Mouse (Mus musculus) stomach, postnatal 0 days (tissue): Measurements from ENCODE around the gene Stx11. TPM values are rescaled to one million over a fixed set of nuclear protein-coding genes. Genes with fewer than 3 reads are reported as not detected.

Experiments
- ATAC-seq: fragments of 200-750 bp; cut with Nextera tagmentation; 2 replicates; pipeline ENCODE4 v1.8.0; 2017; ENCODE audit not compliant: low FRiP score, low TSS enrichment
- DNase-seq: peaks from one replicate; pipeline ENCODE4 v3.0.0-alpha.2; 2016; ENCODE audit warnings: low spot score
- H3K27ac ChIP-seq: fragments of 300-500 bp; sonication (generic); replicated peaks from 2 replicates; pipeline ENCODE4 v1.5.1; 2014; ENCODE audit warnings: mild to moderate bottlenecking, control low read depth
- H3K27me3 ChIP-seq: fragments of 300-500 bp; sonication (generic); 2 replicates; pipeline ENCODE4 v1.6.1; 2014; ENCODE audit warnings: low read length; ENCODE audit not compliant: control insufficient read depth, insufficient read depth
- H3K36me3 ChIP-seq: fragments of 300-500 bp; sonication (generic); 2 replicates; pipeline ENCODE4 v1.6.1; 2014; ENCODE audit warnings: low read length, mixed read lengths; ENCODE audit not compliant: control insufficient read depth, insufficient read depth
- H3K4me1 ChIP-seq: fragments of 300-500 bp; sonication (generic); replicated peaks from 2 replicates; pipeline ENCODE4 v1.6.1; 2014; ENCODE audit warnings: antibody characterized with exemption; ENCODE audit not compliant: control insufficient read depth, insufficient read depth
- H3K4me2 ChIP-seq: fragments of 300-500 bp; sonication (generic); replicated peaks from 2 replicates; pipeline ENCODE4 v1.6.1; 2014; ENCODE audit warnings: low read depth, mild to moderate bottlenecking, control low read depth, moderate library complexity
- H3K4me3 ChIP-seq: fragments of 300-500 bp; sonication (generic); 2 replicates; pipeline ENCODE4 v1.5.1; 2014; ENCODE audit warnings: low read depth, low read length, control low read depth
- H3K9ac ChIP-seq: fragments of 300-500 bp; sonication (generic); 2 replicates; pipeline ENCODE4 v1.6.1; 2014; ENCODE audit warnings: mild to moderate bottlenecking, low read length, control low read depth, mixed read lengths
- H3K9me3 ChIP-seq: fragments of 300-500 bp; sonication (generic); 2 replicates; pipeline ENCODE4 v1.6.1; 2016; ENCODE audit warnings: low read length; ENCODE audit not compliant: control insufficient read depth
- CTCF ChIP-seq: IDR thresholded peaks from 2 replicates; pipeline ENCODE4 v1.5.1; 2016; ENCODE audit warnings: antibody characterized with exemption, low read depth, mild to moderate bottlenecking, moderate library complexity
- EP300 ChIP-seq: optimal IDR thresholded peaks from 2 replicates; pipeline ENCODE3; 2016; ENCODE audit warnings: antibody characterized with exemption
- WGBS: fragments of 180-500 bp; shearing (Covaris S2); extraction: QIAGEN DNeasy Blood & Tissue Kit; methylation state at CpG from one replicate; pipeline ENCODE4 v1.1.7; 2014; 5-methylcytosine and 5-hydroxymethylcytosine counted together
- polyA plus RNA-seq: library from polyadenylated mRNA; unstranded; fragments of >200 nt; fragmentation: Nextera tagmentation; extraction: Ambion mirVana; gene quantifications from 2 replicates; pipeline ENCODE4 v1.2.1, GENCODE M21; 2015

Stx11 gene
- polyA plus RNA-seq, 1 experiment from 2014 or later = 3.7 TPM

- Histone ChIP-seq H3K4me1 (no peaks in the 10 kb centered on the region), H3K4me3 (no peak overlapping the region), H3K4me2 (no peak overlapping the region), H3K27me3 (no peaks in the 10 kb centered on the region), H3K27ac (no peak overlapping the region), H3K36me3 (no peaks in the 10 kb centered on the region), H3K9me3 (no peaks in the 10 kb centered on the region), H3K9ac (no peak overlapping the region)
- DNase-seq (no peak), ATAC-seq (0 out of 2 replicates have a peak, but pooled peaks have one; percentile 45)
- WGBS = 41% methylated on average over 10 of the region's 10 CpGs
- TF ChIP-seq CTCF = no peak
These were observed 32.4 kb downstream of the Stx11 start for GRCm38 (mm10) chr10:12931492-12932400.

- ATAC-seq (no peak), DNase-seq (no peak)
- Histone ChIP-seq H3K9ac (no peak overlapping the region), H3K9me3 (no peaks in the 10 kb centered on the region), H3K36me3 (no peaks in the 10 kb centered on the region), H3K4me2 (no peak overlapping the region), H3K27ac (no peak overlapping the region), H3K27me3 (no peaks in the 10 kb centered on the region), H3K4me3 (no peak overlapping the region), H3K4me1 (no peaks in the 10 kb centered on the region)
- WGBS = 44% methylated on average over 6 of the region's 6 CpGs
- TF ChIP-seq EP300 = no peak
- TF ChIP-seq CTCF = no peak
These were observed 33.7 kb downstream of the Stx11 start for GRCm38 (mm10) chr10:12930351-12930905.

DNA sequence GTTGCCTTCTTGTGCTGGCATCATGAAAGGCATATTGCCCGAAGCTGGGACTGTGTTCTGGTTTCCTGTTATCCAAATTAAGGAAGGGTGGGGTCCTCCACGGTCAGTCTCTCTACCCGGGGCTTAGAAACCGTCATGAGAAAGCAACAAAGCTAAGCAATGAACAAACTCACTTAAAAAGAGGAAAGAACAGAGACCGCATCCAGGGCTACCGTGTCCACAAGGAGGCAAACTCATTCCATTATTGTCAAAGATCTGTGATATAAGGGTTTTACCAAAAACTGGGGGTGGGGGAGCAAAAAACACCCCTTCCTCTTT, 34.3 kb downstream of the Stx11 start:
- H3K27me3 ChIP-seq = no peaks in the 10 kb centered on the region
- no peak overlapping the region for H3K27ac ChIP-seq
- 45% methylated on average over 6 of the region's 6 CpGs for WGBS
- TF ChIP-seq EP300 = no peak
- peak; percentile 13; the same call in 1 of the 2 replicates for TF ChIP-seq CTCF
- no peak overlapping the region for H3K9ac ChIP-seq
- H3K36me3 ChIP-seq = no peaks in the 10 kb centered on the region
- ATAC-seq (no peak), DNase-seq (no peak)
- H3K9me3 ChIP-seq = no peaks in the 10 kb centered on the region
- no peak overlapping the region for H3K4me2 ChIP-seq
- no peaks in the 10 kb centered on the region for H3K4me1 ChIP-seq
- no peak overlapping the region for H3K4me3 ChIP-seq

DNA sequence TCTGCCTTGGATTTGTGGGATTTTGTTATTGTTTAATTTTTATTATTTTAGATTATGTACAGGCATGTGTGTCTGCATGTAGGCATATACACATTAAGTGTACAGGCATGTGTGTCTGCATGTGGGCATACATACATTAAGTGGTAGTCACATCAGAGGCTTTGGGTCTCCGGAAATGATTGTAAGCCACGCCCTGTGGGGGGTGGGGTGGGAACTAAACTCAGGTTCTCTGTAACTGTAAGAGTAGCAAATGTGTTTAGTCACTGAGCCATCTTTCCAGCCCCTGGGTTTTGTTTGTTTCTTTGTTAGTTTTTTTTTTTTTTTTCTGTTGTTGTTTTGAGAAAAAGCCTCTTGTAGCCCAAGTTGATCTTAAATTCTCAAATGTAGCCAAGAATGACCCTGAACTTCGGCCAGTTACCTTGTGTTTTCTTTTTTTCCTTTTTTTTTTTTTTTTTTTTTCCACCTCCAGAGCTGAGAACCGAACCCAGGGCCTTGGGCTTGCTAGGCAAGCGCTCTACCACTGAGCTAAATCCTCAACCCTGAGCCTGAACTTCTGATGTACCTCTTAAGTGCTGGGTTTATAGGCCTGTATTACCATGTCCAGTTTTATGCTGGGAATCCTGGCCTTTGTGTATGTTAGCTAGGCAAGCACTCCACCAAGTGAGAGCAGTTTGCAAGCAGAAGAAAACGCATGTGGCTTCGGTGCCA, 34.8 kb downstream of the Stx11 start:
- H3K36me3 ChIP-seq = no peaks in the 10 kb centered on the region
- no peak overlapping the region for H3K27ac ChIP-seq
- H3K4me2 ChIP-seq = no peak overlapping the region
- no peak for TF ChIP-seq CTCF
- TF ChIP-seq EP300 = no peak
- no peak overlapping the region for H3K9ac ChIP-seq
- no peaks in the 10 kb centered on the region for H3K27me3 ChIP-seq
- no peak for DNase-seq
- no peak for ATAC-seq
- H3K4me3 ChIP-seq = no peak overlapping the region
- H3K9me3 ChIP-seq = no peaks in the 10 kb centered on the region
- no peaks in the 10 kb centered on the region for H3K4me1 ChIP-seq
- 74% methylated on average over 7 of the region's 7 CpGs for WGBS

DNA sequence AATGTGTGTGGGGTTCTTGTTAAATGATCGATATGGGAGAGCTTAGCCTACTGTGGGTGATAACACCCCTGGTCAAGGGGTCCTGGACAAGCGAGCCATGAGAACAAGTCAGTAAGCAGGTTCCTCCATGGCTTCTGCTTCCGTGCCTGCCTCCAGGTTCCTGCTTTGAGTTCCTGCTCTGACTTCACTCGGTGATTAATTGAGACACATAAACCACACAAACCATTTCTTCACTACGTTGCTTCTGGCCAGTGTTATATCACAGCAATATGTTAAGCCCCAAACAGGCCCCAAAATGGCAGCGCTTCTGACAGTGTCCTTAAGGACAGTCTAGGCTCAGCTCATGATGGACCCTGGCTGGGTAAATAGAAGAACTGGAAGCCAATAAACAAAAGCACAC, 35.9 kb downstream of the Stx11 start:
- H3K27me3 ChIP-seq = no peaks in the 10 kb centered on the region
- no peaks in the 10 kb centered on the region for H3K4me1 ChIP-seq
- H3K9ac ChIP-seq = no peak overlapping the region
- WGBS = 71% methylated on average over 6 of the region's 6 CpGs
- DNase-seq (no peak), ATAC-seq (no peak)
- no peaks in the 10 kb centered on the region for H3K9me3 ChIP-seq
- no peaks in the 10 kb centered on the region for H3K36me3 ChIP-seq
- no peak overlapping the region for H3K27ac ChIP-seq
- TF ChIP-seq EP300 (no peak), CTCF (no peak)
- H3K4me3 ChIP-seq = no peak overlapping the region
- no peak overlapping the region for H3K4me2 ChIP-seq
